Mouse (Mus musculus): ENCODE data around the gene Angpt4.

Gene Angpt4

DNA sequence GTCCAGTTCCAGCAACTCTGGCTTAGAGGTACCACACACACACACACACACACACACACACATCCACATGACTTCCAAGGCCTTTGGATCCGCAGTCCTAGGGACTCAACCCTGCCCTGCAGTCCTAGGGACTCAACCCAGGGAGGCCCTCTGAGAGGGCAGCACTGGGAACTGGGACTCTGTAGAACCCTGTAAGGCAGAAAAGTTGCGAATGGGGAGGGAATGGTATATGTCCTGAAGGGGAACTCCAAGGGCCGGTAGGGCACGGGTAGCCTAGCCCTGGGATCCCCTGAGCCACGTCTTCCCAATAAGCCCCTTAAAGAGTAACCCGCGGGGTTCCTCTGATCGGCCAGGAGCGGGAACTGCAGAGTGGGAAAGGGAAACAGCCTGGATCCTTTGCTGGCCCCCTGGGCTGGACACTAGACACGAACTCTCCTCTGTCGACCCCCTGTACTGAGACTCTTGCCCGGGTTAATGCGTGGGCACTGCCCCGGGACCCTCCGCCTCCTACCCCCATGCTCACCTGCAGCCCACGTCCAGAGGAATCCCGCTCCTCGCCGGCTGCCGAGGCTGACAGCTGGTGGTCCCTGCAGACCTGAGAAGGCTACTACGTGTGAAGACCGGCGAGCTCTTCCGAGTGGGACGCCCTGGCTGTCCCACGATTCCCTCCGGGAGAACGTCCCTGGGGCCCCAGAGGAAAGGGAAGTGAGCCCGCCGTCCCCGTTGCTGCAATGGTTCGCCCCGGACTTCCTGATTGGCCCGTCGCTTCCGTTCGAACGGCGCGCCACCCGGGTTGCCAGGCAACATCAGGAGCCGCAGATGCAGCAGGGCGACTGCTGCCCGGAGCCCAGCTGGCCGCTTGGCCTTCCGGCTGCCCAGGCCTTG is 68.7 kb downstream of the Angpt4 start, which contains the start of gene Fam110a:
Fam110a (minus strand) TSS at position 750 of the 885 bp plus-strand sequence.
- intact Hi-C loops (cut with DNase I) = no loop called here

DNA sequence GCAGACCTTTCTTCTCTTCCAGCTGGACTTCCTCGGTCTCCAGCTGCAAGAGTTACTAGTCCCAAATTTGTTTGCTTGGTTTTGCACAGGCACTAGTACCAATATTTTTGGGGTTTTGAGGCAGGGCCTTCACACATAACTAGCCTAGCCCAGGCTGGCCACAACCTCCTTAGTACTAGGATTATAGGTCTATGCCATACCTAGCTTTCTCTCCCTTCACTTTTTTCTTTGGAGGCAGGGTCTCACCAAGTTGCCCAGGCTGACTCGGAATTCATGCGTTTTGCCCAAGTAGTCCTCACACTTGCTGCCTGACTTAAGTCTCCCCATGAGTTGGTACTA is 69.3 kb downstream of the Angpt4 start:
- intact Hi-C loops (cut with DNase I) = no loop called here

- intact Hi-C loops (cut with DNase I) = no loop called here
Measured at GRCm38 (mm10) chr2:151981268-151981667, 70.3 kb downstream of the Angpt4 start.

DNA sequence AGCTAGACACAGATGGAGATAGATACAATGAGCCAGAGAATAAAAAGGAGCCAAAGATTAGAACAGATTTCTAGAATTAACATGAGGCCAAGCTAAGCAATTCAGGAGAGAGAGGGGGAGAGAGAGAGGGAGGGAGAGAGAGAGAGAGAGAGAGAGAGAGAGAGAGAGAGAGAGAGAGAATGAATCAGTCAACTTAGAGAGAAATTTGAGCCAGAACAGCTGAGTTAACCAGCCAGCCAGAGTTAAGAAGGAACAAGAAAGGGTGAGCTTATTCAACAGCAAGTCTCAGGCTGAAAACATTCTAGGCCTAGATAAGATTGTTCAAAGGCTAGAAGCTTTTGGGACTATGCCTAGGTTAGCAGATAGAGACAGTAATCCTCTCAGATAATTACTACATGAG is 71.5 kb downstream of the Angpt4 start:
- intact Hi-C loops (cut with DNase I) = no loop called here

DNA sequence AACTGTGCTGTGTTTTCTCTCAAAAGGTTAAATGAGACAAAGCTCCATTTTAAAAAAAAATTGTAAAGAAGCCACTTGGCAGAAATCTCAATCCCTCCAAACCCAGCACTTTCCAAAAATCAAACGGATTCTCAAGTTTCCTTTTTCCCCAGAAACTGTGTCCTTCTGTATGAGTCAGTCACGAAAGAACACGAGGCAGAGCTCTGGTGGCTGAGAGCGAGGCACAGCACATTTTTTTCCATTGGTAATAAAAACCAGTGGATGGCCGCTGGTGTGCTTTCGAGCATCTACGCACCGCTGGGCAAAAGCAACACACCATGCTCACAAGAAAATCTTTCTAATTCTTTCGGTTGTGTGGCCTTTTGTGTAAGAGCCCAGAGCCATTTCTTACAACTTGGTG is 73.0 kb downstream of the Angpt4 start:
- intact Hi-C loops (cut with DNase I) = no loop called here

GRCm38 (mm10) chr2:151985426-151986172 is 74.6 kb downstream of the Angpt4 start:
- intact Hi-C loops (cut with DNase I) = no loop called here

GRCm38 (mm10) chr2:151986958-151987357 is 75.9 kb downstream of the Angpt4 start:
- intact Hi-C loops (cut with DNase I) = no loop called here

DNA sequence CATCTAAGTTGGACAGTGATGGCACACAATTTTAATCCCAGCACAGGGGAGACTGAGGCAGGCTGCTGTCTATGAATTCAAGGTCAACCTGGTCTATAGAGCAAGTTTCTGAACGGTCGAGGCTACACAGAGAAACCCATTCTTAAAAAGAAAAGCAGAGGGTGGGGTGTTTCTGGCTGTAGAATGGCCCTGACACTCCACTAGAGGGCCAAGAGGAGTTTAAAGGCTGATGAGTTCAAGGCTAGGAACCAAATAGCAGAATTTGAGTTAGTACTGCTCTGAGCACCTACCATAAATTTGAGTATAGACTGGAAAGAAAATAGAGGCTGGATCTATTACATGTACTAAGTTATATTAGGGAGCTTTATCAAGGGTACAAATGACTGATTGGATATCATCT is 78.0 kb downstream of the Angpt4 start:
- intact Hi-C loops (cut with DNase I) = no loop called here

DNA sequence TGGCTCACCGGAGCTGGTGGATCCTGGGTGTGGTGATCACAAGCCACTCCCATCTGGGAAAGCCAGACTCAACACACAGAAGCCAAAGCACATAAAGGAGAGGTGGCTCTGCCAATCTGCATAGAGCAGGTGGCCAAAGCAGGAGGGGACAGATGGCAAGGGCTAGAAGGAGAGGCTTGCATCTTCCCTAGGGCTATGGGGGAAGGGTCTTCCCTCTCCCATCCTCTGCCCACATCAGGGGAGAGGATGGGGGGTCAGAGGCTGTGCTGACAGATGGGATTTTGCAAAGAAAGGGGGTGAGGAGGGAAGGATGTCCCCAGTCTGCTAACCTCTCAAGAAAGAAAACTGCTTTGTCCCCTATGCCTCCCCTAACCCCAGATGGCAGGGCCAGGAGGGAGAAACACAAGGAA is 80.0 kb downstream of the Angpt4 start:
- intact Hi-C loops (cut with DNase I) = no loop called here

GRCm38 (mm10) chr2:151991446-151991845 is 80.4 kb downstream of the Angpt4 start:
- intact Hi-C loops (cut with DNase I) = no loop called here

DNA sequence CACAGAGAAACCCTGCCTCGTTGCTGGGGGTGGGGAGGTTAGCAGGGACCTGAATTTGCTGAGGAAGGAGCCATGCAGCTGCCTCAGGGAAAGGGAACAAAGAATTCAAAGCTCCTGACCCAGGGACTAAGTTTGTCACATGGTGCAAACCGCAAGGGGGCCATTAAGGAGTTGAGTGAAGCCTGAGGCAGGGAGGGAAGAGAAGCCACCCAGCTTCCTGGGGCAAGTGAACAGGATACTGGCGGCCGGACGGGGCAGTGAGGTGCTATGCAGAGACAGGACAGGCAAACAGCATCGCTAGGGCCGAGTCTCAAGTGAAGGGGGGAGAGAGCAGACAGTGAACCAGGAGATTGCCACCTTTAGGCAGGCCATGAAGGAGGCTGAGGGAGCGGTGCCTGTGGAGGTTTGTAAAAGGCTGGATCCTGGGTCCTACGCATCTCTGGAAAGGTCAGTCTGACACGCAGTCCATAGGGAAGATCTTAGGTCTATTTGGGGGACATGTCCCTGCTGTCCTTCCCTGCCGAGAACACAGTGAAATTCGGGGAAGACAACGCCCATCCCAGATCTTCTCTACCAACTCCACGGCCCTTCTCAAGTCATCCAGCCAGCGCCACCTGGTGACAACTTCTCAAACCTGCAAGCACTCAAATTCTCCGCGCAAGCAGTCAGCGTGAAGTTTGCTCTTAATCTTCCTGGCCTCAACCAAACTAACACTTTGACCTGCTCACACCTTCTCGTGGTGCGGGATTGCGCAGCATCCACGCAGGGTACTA is 83.5 kb downstream of the Angpt4 start:
- intact Hi-C loops (cut with DNase I) = loop anchor here (1.0 kb wide), 1 partner anchor 53 kb away; no protein-coding TSS in a partner anchor

Small RNA genes within 50 kb of the gene (microRNA-seq; reads per million reads assigned to microRNA genes)
- gene Mir1953 = 0.23 to 0.25 reads per million in 2 experiments

Measured in adrenal gland (tissue).